Mouse (Mus musculus) CH12.LX (cell line): ENCODE measurements around the gene Ap2s1. TPM values are rescaled to one million over a fixed set of nuclear protein-coding genes. Genes with fewer than 3 reads are reported as not detected.

ENCODE experiments used
- DNase-seq: peaks from one replicate; pipeline ENCODE4 v3.0.0-alpha.2; 2013; ENCODE audit errors: extremely low read depth
- H3K27ac ChIP-seq: 2 replicates; pipeline ENCODE4 v1.5.1; 2012; ENCODE audit warnings: low read depth, mild to moderate bottlenecking, control low read depth, moderate library complexity; ENCODE audit not compliant: insufficient read depth
- H3K27me3 ChIP-seq: replicated peaks from 2 replicates; pipeline ENCODE3; 2012; ENCODE audit warnings: inconsistent platforms
- H3K36me3 ChIP-seq, 2 experiments: replicated peaks in 1 of 2; 2 replicates each; pipeline versions ENCODE3 to v1.6.1; 2012; ENCODE audit warnings: inconsistent platforms in 1 of 2, low read length in 1 of 2, mild to moderate bottlenecking in 1 of 2, mixed read lengths in 1 of 2, moderate library complexity in 1 of 2; ENCODE audit not compliant: control insufficient read depth in 1 of 2, insufficient read depth in 1 of 2
- H3K4me1 ChIP-seq, 2 experiments: 2 replicates each; pipeline ENCODE4 v1.6.1; 2012; ENCODE audit warnings: inconsistent platforms in 1 of 2, moderate library complexity in 1 of 2; ENCODE audit not compliant: insufficient read depth in 2 of 2, control insufficient read depth in 1 of 2
- H3K4me2 ChIP-seq: 2 replicates; pipeline ENCODE4 v1.6.1; 2012; ENCODE audit warnings: low read depth, mild to moderate bottlenecking, control low read depth; ENCODE audit not compliant: poor library complexity, insufficient read depth, severe bottlenecking
- H3K4me3 ChIP-seq, 3 experiments: fragments of 150-350 bp in 1 of 3; sonication (generic) in 1 of 3; replicated peaks in 1 of 3; 2 replicates each; pipeline versions ENCODE3 to v1.5.1; 2011 to 2012; ENCODE audit warnings: low read depth in 2 of 3, low read length in 2 of 3, mild to moderate bottlenecking in 2 of 3, moderate library complexity in 2 of 3, control low read depth in 1 of 3, improper control_type of control experiment in 1 of 3, inconsistent platforms in 1 of 3, mixed read lengths in 1 of 3; ENCODE audit not compliant: poor library complexity in 1 of 3
- H3K79me2 ChIP-seq: replicated peaks from 2 replicates; pipeline ENCODE4 v1.6.1; 2012; ENCODE audit warnings: mild to moderate bottlenecking, moderate library complexity; ENCODE audit not compliant: control insufficient read depth, poor library complexity, insufficient read depth, severe bottlenecking; ENCODE audit errors: extremely low read depth
- H3K9ac ChIP-seq: 2 replicates; pipeline ENCODE4 v1.6.1; 2012; ENCODE audit warnings: low read depth, mild to moderate bottlenecking, control low read depth, moderate library complexity; ENCODE audit not compliant: insufficient read depth
- H3K9me3 ChIP-seq: replicated peaks from 2 replicates; pipeline ENCODE3; 2012; ENCODE audit warnings: low read length, inconsistent platforms, mixed read lengths
- BHLHE40 ChIP-seq: IDR thresholded peaks from 2 replicates; pipeline ENCODE4 v1.6.1; 2011; ENCODE audit warnings: mild to moderate bottlenecking, low read depth, low read length, improper control_type of control experiment
- CHD1 ChIP-seq: IDR thresholded peaks from 2 replicates; pipeline ENCODE4 v1.6.1; 2012; ENCODE audit warnings: low read depth, low read length, improper control_type of control experiment, inconsistent platforms
- CHD2 ChIP-seq: IDR thresholded peaks from 2 replicates; pipeline ENCODE4 v1.6.1; 2011; ENCODE audit warnings: low read length, improper control_type of control experiment
- CTCF ChIP-seq, 2 experiments: IDR thresholded peaks in 1 of 2; conservative IDR thresholded peaks in 1 of 2; 2 replicates each; pipeline ENCODE4 v1.5.1; 2011 to 2012; ENCODE audit warnings: low read depth in 2 of 2, low read length in 2 of 2, improper control_type of control experiment in 1 of 2, inconsistent platforms in 1 of 2, mild to moderate bottlenecking in 1 of 2, moderate library complexity in 1 of 2
- E2F4 ChIP-seq: IDR thresholded peaks from 2 replicates; pipeline ENCODE4 v1.6.1; 2011; ENCODE audit warnings: low read depth, low read length, improper control_type of control experiment; ENCODE audit not compliant: insufficient replicate concordance
- ELF1 ChIP-seq: IDR thresholded peaks from 2 replicates; pipeline ENCODE4 v1.6.1; 2014; ENCODE audit warnings: low read depth, mild to moderate bottlenecking, inconsistent platforms, low read length, improper control_type of control experiment
- EP300 ChIP-seq: IDR thresholded peaks from 2 replicates; pipeline ENCODE4 v1.6.1; 2011; ENCODE audit warnings: low read length, improper control_type of control experiment
- ETS1 ChIP-seq: conservative IDR thresholded peaks from 2 replicates; pipeline ENCODE4 v1.6.1; 2012; ENCODE audit warnings: low read depth, mild to moderate bottlenecking, inconsistent platforms, low read length, improper control_type of control experiment, moderate library complexity
- GABPA ChIP-seq: IDR thresholded peaks from 2 replicates; pipeline ENCODE4 v1.6.1; 2012; ENCODE audit warnings: low read depth, low read length, improper control_type of control experiment, inconsistent platforms; ENCODE audit not compliant: insufficient replicate concordance
- HCFC1 ChIP-seq: IDR thresholded peaks from 2 replicates; pipeline ENCODE4 v1.6.1; 2012; ENCODE audit warnings: low read depth, mild to moderate bottlenecking, inconsistent platforms, low read length, improper control_type of control experiment
- IRF4 ChIP-seq: IDR thresholded peaks from 2 replicates; pipeline ENCODE4 v1.6.1; 2014; ENCODE audit warnings: low read depth, mild to moderate bottlenecking, inconsistent platforms, low read length, improper control_type of control experiment
- JUN ChIP-seq: IDR thresholded peaks from 2 replicates; pipeline ENCODE4 v1.6.1; 2011; ENCODE audit warnings: low read depth, mild to moderate bottlenecking, low read length, improper control_type of control experiment, moderate library complexity; ENCODE audit not compliant: insufficient read depth
- JUND ChIP-seq: conservative IDR thresholded peaks from 2 replicates; pipeline ENCODE4 v1.6.1; 2011; ENCODE audit warnings: low read depth, low read length, improper control_type of control experiment
- MAFK ChIP-seq: IDR thresholded peaks from 2 replicates; pipeline ENCODE4 v1.6.1; 2011; ENCODE audit warnings: low read length, improper control_type of control experiment; ENCODE audit not compliant: insufficient replicate concordance
- MAX ChIP-seq: IDR thresholded peaks from 2 replicates; pipeline ENCODE4 v1.6.1; 2011; ENCODE audit warnings: low read length, improper control_type of control experiment
- MAZ ChIP-seq: IDR thresholded peaks from 2 replicates; pipeline ENCODE4 v1.6.1; 2012; ENCODE audit warnings: low read depth, mild to moderate bottlenecking, inconsistent platforms, low read length, improper control_type of control experiment, moderate library complexity
- MEF2A ChIP-seq: IDR thresholded peaks from 2 replicates; pipeline ENCODE4 v1.6.1; 2014; ENCODE audit warnings: low read depth, mild to moderate bottlenecking, inconsistent platforms, low read length, improper control_type of control experiment, borderline replicate concordance
- MYC ChIP-seq: IDR thresholded peaks from 2 replicates; pipeline ENCODE4 v1.6.1; 2011; ENCODE audit warnings: low read depth, mild to moderate bottlenecking, improper control_type of control experiment, low read length
- PAX5 ChIP-seq: IDR thresholded peaks from 2 replicates; pipeline ENCODE4 v1.6.1; 2012; ENCODE audit warnings: low read length, inconsistent platforms, mixed read lengths
- POLR2A ChIP-seq: IDR thresholded peaks from 2 replicates; pipeline ENCODE4 v1.6.1; 2011; ENCODE audit warnings: low read depth, mild to moderate bottlenecking, improper control_type of control experiment, low read length
- POLR2AphosphoS2 ChIP-seq: IDR thresholded peaks from 2 replicates; pipeline ENCODE4 v1.6.1; 2011; ENCODE audit warnings: low read depth, low read length, improper control_type of control experiment
- RAD21 ChIP-seq: IDR thresholded peaks from 2 replicates; pipeline ENCODE4 v1.6.1; 2011; ENCODE audit warnings: low read depth, mild to moderate bottlenecking, low read length, improper control_type of control experiment, moderate library complexity
- RCOR1 ChIP-seq: conservative IDR thresholded peaks from 2 replicates; pipeline ENCODE4 v1.6.1; 2012; ENCODE audit warnings: low read depth, mild to moderate bottlenecking, inconsistent platforms, low read length, improper control_type of control experiment
- TBP ChIP-seq: conservative IDR thresholded peaks from 2 replicates; pipeline ENCODE4 v1.6.1; 2011; ENCODE audit warnings: low read depth, low read length, improper control_type of control experiment
- TCF12 ChIP-seq: IDR thresholded peaks from 2 replicates; pipeline ENCODE4 v1.6.1; 2014; ENCODE audit warnings: low read depth, mild to moderate bottlenecking, inconsistent platforms, low read length, improper control_type of control experiment
- UBTF ChIP-seq: IDR thresholded peaks from 2 replicates; pipeline ENCODE4 v1.6.1; 2012; ENCODE audit warnings: low read depth, mild to moderate bottlenecking, inconsistent platforms, low read length, improper control_type of control experiment, moderate library complexity
- USF2 ChIP-seq: conservative IDR thresholded peaks from 2 replicates; pipeline ENCODE4 v1.6.1; 2011; ENCODE audit warnings: low read depth, low read length, improper control_type of control experiment
- ZC3H11A ChIP-seq: IDR thresholded peaks from 2 replicates; pipeline ENCODE4 v1.6.1; 2012; ENCODE audit warnings: low read depth, mild to moderate bottlenecking, inconsistent platforms, low read length, improper control_type of control experiment
- ZMIZ1 ChIP-seq: IDR thresholded peaks from 2 replicates; pipeline ENCODE4 v1.6.1; 2012; ENCODE audit warnings: low read depth, mild to moderate bottlenecking, inconsistent platforms, low read length, improper control_type of control experiment
- ZNF384 ChIP-seq: IDR thresholded peaks from 2 replicates; pipeline ENCODE4 v1.6.1; 2012; ENCODE audit warnings: low read depth, low read length, improper control_type of control experiment, inconsistent platforms
- dilution Hi-C: fragments of 300-500 bp; cut with MboI; formaldehyde crosslinking; loops from 2 replicates; pipeline ENCODE4 v1.14.3; 2020; ENCODE audit warnings: low sequenced_read_pairs; ENCODE audit not compliant: extremely low pct_unique_long_range_greater_than_20kb, extremely low pct_ligation_motif_present
- in situ Hi-C: fragments of 300-500 bp; cut with MboI; formaldehyde crosslinking; loops from 3 replicates; pipeline ENCODE4 v1.14.3; 2019; ENCODE audit warnings: low sequenced_read_pairs, low pct_ligation_motif_present, low pct_unique_long_range_greater_than_20kb, mixed read lengths
- polyA plus RNA-seq: library from polyadenylated mRNA; unstranded; fragments of >175 nt; gene quantifications from 2 replicates; pipeline ENCODE4 v1.2.1, GENCODE M21; 2012; ENCODE audit warnings: low read depth; ENCODE audit not compliant: insufficient read length
- total RNA-seq, 2 experiments: library from RNA; depleted of rRNA; stranded (reverse); fragments of 300-350 nt in 1 of 2; fragments of >200 nt in 1 of 2; gene quantifications; 2 replicates each; pipeline ENCODE4 v1.2.3; 2012 to 2014

Gene Ap2s1
- total and polyA plus RNA-seq, 3 experiments, result 180 to 232 (median 202) TPM

- no peak for TF ChIP-seq TBP
- no peak for TF ChIP-seq HCFC1
- TF ChIP-seq JUN, result no peak
- TF ChIP-seq EP300, result no peak
- TF ChIP-seq MEF2A, result 0 out of 2 replicates have a peak, but pooled peaks have one; percentile 19
- TF ChIP-seq MAX, result no peak
- no peak for TF ChIP-seq MAFK
- TF ChIP-seq BHLHE40, result 0 out of 2 replicates have a peak, but pooled peaks have one; percentile 51
- no peak for TF ChIP-seq TCF12
- Histone ChIP-seq H3K9me3 (peaks cover 2% of the 10 kb centered on the region), H3K27me3 (no peaks in the 10 kb centered on the region), H3K4me3 (peak overlapping the region; percentile 76 to 99 (median 79)), H3K4me2 (peak overlapping the region; percentile 68), H3K9ac (peak overlapping the region; percentile 74), H3K36me3 (peaks cover 13 to 21% of the 10 kb centered on the region in 2 experiments), H3K27ac (peak overlapping the region; percentile 5), H3K79me2 (peaks cover 54% of the 10 kb centered on the region), H3K4me1 (peaks cover 7 to 22% of the 10 kb centered on the region in 2 experiments)
- in situ Hi-C loops, result loop anchor here (5.0 to 25.0 kb wide), 2 partner anchors 35 to 845 kb away; partner anchors contain the start of gene Nop53
- dilution Hi-C loops, result no loop called here
- peak; percentile 44 for DNase-seq
Observed at GRCm38 (mm10) chr7:16781816-16782554, 43.8 kb downstream of the Ap2s1 start.

DNA sequence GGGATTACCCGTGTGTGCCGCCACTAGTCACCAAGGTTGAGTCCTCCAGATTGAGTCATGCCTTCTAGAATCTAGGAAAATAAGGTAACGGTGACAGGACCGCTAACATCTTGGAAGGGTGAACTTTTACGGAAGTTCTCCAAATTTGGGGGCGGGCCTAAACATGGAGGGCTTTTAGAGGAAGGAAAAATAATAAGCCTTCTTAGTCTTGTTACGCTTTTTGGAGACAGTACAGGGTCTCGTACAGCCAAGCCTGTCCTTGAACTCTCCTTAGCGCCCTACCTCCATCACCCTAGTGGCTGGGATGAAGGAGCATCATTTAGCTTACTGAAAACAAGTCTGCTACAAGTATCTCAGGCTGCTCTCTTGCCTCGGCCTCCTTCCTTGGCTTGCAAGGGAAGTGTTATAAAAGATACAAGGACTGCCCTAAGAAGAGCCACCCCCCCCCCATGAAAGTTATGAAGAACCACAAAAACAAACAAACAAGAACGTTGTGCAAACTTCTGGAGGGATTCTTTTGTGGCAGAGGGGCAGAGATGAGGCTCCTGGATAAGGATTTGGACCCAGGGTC, 44.4 kb downstream of the Ap2s1 start:
- Histone ChIP-seq H3K27me3 (no peaks in the 10 kb centered on the region), H3K9ac (peak overlapping the region; percentile 74), H3K4me3 (peak overlapping the region; percentile 76 to 99 (median 79)), H3K79me2 (peaks cover 56% of the 10 kb centered on the region), H3K36me3 (peaks cover 15 to 25% of the 10 kb centered on the region in 2 experiments), H3K27ac (peak overlapping the region; percentile 84), H3K4me1 (peaks cover 7 to 24% of the 10 kb centered on the region in 2 experiments), H3K4me2 (peak overlapping the region; percentile 68), H3K9me3 (no peaks in the 10 kb centered on the region)
- in situ Hi-C loops, result loop anchor here (5.0 to 25.0 kb wide), 2 partner anchors 35 to 845 kb away; partner anchors contain the start of gene Nop53
- dilution Hi-C loops, result no loop called here
- peak; percentile 49 for DNase-seq
- TF ChIP-seq RCOR1 (no peak), RAD21 (no peak), GABPA (no peak), UBTF (no peak), ZC3H11A (no peak), ZMIZ1 (0 out of 2 replicates have a peak, but pooled peaks have one; percentile 2), CTCF (conservative IDR thresholded peaks at IDR 0.05 in 1 of 2, IDR thresholded peaks at IDR 0.05 in 1 of 2; ENCODE audit: low read depth in 2 of 2, low read length in 2 of 2) (no peak), HCFC1 (no peak), ZNF384 (no peak), CHD1 (no peak; the same call in 1 of the 2 replicates), E2F4 (no peak), JUND (no peak), IRF4 (no peak), CHD2 (no peak), TCF12 (no peak), JUN (no peak), EP300 (no peak), ETS1 (no peak), POLR2AphosphoS2 (no peak), USF2 (no peak), MAZ (0 out of 2 replicates have a peak, but pooled peaks have one; percentile 19), MYC (no peak), PAX5 (no peak), POLR2A (no peak), ELF1 (peak; percentile 23; the same call in 1 of the 2 replicates)
